Mouse (Mus musculus) bone marrow macrophage, adult 2 months (primary cell): Measurements from ENCODE around the gene Ddx3x.

ENCODE experiments used
- CTCF ChIP-seq: IDR thresholded peaks from 2 replicates; pipeline ENCODE4 v1.5.1; 2012; ENCODE audit warnings: low read depth, mild to moderate bottlenecking, low read length, moderate library complexity
- POLR2A ChIP-seq: IDR thresholded peaks from 2 replicates; pipeline ENCODE4 v1.6.1; 2012; ENCODE audit warnings: mild to moderate bottlenecking, low read depth, low read length, borderline replicate concordance

- TF ChIP-seq POLR2A (no peak), CTCF (no peak)
Measured at GRCm38 (mm10) chrX:13242320-13243096, 38.3 kb upstream of the Ddx3x start.
